Mouse (Mus musculus): ENCODE measurements around the gene Cacna1s.

Cacna1s gene

GRCm38 (mm10) chr1:136051013-136051315 is 1.6 kb upstream of the Cacna1s start:
- no peak for DNase-seq (ENCODE audit: low spot score in 2 of 2)

GRCm38 (mm10) chr1:136051465-136051864 is 1.1 kb upstream of the Cacna1s start:
- DNase-seq (ENCODE audit: low spot score in 2 of 2), result peak; percentile 66 to 71

- DNase-seq (ENCODE audit: low spot score in 2 of 2), result peak; percentile 46 to 66
Measured at GRCm38 (mm10) chr1:136055771-136056170, 3.2 kb downstream of the Cacna1s start.

GRCm38 (mm10) chr1:136058594-136058993 is 6.0 kb downstream of the Cacna1s start:
- DNase-seq (ENCODE audit: low spot score in 2 of 2), result no peak

DNA sequence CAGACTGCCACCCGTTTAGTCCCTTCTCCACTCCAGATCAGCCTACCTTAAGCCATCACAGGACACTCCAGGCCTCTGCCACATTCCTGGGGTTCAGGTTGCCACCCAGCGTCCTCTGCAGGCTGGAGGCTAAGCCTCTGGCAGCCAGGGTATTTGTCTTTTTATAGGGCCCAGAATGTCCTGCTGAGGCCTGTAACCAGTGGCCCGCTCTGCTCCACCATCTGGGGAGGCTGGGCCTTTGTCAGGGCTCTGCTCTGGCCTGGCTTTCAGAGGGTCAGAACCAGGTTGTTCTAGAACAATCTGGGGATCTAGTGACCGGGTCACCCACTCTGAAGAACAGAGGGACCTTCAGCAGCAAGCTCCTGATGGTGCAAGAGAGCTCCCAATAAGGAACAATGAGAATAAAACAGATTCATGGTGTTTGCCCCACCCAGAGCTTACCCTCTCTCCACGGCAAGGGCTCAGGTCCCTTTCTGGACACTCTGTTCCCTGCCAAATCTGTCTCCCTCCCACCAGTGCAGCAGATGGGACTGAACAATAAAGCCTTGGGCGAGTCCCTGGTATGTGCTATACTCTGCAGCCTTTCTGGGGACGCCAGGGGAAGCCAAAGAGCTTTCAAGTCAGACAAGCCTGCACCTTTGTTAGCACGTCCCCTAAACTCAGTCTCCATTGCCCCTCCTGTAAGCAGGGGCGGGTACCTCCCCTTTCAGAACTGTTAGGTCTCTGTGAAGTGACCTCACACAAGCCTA is 8.7 kb downstream of the Cacna1s start:
- DNase-seq (ENCODE audit: low spot score in 2 of 2), result peak; percentile 72 to 81

DNA sequence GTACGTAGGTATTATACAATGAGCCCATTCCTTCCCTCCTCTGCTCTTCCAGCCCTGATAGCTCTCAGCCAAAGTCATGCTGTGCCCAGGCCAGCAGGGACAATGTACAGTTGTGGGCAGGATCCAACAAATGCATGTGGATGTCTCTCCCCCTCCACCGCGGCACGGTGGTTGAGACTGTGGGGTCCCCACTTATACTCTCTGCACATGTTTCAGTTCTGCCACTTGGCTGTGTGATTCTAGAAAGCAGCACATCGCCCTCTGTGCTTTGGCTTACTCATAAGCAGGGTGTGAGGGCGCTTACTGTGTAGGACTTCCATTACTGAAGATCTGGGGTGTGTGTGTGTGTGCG is 9.2 kb downstream of the Cacna1s start:
- no peak for DNase-seq (ENCODE audit: low spot score in 2 of 2)

DNA sequence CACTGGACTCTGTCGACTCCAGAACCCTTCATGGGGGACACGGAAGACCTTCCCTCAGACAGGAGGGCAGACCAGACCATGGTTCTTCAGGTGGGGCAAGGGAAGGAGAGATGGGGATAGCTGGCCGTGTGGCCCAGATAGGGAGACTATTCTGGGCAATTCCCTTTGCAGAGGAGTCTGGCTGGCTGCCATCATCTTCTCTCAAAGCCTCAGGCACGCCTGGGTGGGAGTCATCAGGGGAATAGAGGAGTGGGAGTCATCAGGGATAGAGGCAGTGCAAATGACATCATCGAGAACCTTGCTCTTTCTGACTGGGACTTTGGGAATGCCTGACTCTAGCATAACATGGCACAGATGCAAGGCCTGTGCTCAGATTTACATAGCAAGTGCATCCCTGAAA is 11.4 kb downstream of the Cacna1s start:
- DNase-seq (ENCODE audit: low spot score in 2 of 2), result no peak

- DNase-seq (ENCODE audit: low spot score in 2 of 2), result no peak
Measured at GRCm38 (mm10) chr1:136066621-136067020, 14.1 kb downstream of the Cacna1s start.

- DNase-seq (ENCODE audit: low spot score in 2 of 2), result no peak
Measured at GRCm38 (mm10) chr1:136067579-136067978, 15.0 kb downstream of the Cacna1s start.

DNA sequence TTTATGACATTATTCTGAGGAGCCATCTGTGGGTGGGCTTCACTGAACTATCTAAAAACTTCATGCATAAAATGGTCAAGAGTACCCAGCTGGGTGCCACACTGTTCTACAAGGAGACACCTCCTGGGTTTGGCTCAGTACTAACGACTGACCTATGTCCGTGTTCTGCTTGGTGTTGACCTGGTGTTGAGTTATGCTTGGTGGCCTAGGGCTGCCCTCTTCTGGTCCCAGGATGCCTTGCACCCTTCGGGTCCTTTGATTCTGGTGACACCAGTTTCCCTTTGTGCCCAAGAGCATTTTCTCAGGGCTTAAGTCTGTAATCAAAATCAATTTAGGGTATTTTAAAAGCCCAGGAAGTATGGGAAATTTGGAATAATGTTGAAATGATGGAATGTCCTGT is 23.5 kb downstream of the Cacna1s start:
- DNase-seq (ENCODE audit: low spot score in 2 of 2), result no peak

GRCm38 (mm10) chr1:136077656-136078055 is 25.1 kb downstream of the Cacna1s start:
- DNase-seq (ENCODE audit: low spot score in 2 of 2), result no peak

GRCm38 (mm10) chr1:136081161-136081560 is 28.6 kb downstream of the Cacna1s start:
- DNase-seq (ENCODE audit: low spot score in 2 of 2), result no peak

GRCm38 (mm10) chr1:136085988-136086685 is 33.6 kb downstream of the Cacna1s start:
- DNase-seq (ENCODE audit: low spot score in 2 of 2), result no peak

GRCm38 (mm10) chr1:136089368-136090165 is 37.0 kb downstream of the Cacna1s start:
- no peak for DNase-seq (ENCODE audit: low spot score in 2 of 2)

- DNase-seq (ENCODE audit: low spot score in 2 of 2), result no peak
Measured at GRCm38 (mm10) chr1:136093726-136094125, 41.2 kb downstream of the Cacna1s start.

DNA sequence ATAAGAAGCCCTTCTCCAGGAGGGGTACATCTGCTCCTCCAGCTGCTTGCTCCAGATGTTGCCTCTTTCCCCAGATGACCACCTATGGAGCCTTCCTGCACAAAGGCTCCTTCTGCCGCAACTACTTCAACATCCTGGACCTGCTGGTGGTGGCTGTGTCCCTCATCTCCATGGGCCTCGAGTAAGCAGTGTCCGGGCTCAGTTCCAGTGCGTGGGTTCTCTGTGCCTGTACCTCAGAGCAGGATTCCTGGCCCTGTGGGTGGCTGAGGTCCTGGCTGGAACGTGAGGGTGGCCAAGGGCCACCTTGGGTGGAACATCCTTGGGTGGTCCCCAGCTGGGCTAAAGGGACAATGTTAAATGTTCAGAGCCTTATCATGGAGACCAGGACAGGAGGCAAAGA is 42.3 kb downstream of the Cacna1s start:
- no peak for DNase-seq (ENCODE audit: low spot score in 2 of 2)

DNA sequence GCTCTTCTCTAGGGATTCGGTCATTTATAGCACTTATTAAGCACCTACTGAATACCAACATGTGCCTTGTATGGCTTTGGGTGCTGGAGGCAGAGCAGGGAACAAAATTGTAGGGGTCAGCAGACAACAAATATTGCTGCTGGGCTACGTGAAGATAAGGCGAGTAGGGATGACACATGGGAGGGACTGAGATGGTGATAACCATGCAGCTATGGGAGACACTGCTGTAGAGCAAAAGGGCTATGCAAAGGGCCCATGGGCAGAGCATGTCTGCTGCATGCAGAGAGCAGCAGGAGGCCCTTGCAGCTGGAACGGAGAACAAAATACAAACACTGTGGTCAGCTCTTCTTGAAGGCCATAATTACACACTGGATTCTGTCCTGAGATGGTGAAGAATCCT is 49.5 kb downstream of the Cacna1s start:
- no peak for DNase-seq (ENCODE audit: low spot score in 2 of 2)

GRCm38 (mm10) chr1:136102551-136102950 is 50.0 kb downstream of the Cacna1s start:
- no peak for DNase-seq (ENCODE audit: low spot score in 2 of 2)

GRCm38 (mm10) chr1:136102981-136103380 is 50.4 kb downstream of the Cacna1s start:
- no peak for DNase-seq (ENCODE audit: low spot score in 2 of 2)

DNA sequence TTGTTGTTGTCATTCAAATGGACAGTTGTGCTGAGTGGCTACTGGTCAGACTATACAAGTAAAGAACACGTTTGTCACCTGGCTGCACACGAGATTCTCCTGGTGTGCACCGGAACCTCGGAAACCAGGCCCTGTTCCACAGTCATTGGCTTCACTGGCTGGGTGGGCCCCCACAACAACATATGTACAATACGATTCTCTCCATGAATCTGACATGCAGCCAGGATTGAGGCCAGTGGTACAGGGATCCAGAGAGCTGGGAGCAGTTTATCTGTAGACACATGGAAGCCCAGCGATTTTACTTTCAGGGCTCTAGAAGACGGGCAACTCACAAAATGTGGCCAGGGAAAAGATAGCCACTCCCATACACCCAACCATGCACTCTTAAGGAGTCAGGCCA is 51.1 kb downstream of the Cacna1s start:
- no peak for DNase-seq (ENCODE audit: low spot score in 2 of 2)

DNA sequence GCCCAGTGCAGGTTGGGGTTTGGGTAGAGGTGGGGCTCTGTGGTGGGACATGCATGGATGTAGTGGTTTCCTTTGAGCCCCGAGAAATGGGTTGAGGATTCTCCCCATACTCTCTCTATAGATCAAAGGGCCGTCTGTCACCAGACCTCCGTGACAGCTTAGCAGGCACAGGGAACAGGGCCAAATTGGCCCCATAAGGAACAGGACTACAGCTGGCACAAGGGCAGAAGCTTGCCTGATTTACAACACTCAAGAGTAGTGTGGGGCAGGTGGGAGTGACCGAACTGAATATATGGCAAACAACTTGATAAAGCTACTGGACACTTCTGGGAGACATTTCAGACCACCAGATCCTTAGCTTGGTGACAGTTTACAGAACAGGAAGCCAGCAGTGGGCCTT is 52.2 kb downstream of the Cacna1s start:
- DNase-seq (ENCODE audit: low spot score in 2 of 2), result no peak

GRCm38 (mm10) chr1:136109464-136109863 is 56.9 kb downstream of the Cacna1s start:
- no peak for DNase-seq (ENCODE audit: low spot score in 2 of 2)

GRCm38 (mm10) chr1:136116183-136116582 is 63.6 kb downstream of the Cacna1s start:
- no peak for DNase-seq (ENCODE audit: low spot score in 2 of 2)
